In genomic region chr12:73882463-73883045, GRCm38 (mm10) we compare ENCODE assay signal across 15 mouse cellular contexts. TPM values are rescaled to one million over a fixed set of nuclear protein-coding genes. Genes with fewer than 3 reads are reported as not detected.
A peak's percentile ranks its signal among the peaks of the same experiment; 100 is the strongest.
DNase-seq lines count a peak whose midpoint lies in the region; TF ChIP-seq lines count a peak whose summit lies in the region.
"Had no signal": no experiment of that assay in that cellular context is flagged by ENCODE, and none has a peak within 500 bp of the region (broad histone marks: within the 10 kb centered on the region; RNA-seq: fewer than 3 reads in every experiment).

No protein-coding gene starts in this region.

- no peak for TF ChIP-seq CTCF in brain, embryonic 14.5 days (IDR thresholded peaks at IDR 0.05; ENCODE audit: borderline replicate concordance, extremely low read depth, insufficient read depth, insufficient read length)

- no peak for TF ChIP-seq POLR2A in brain, embryonic 14.5 days (IDR thresholded peaks at IDR 0.05; ENCODE audit: borderline replicate concordance, extremely low read depth, insufficient read depth, insufficient read length, poor library complexity, severe bottlenecking)

- peak; percentile 32 to 44 for DNase-seq in lung, adult 18-20 months
- DNase-seq in lung, postnatal 25 days (ENCODE audit: low spot score) = no peak
- DNase-seq in MEL-GATA-1-ER (ENCODE audit: extremely low read depth, low read depth) (peak; percentile 26), adipocyte (ENCODE audit: low spot score) (no peak)
- DNase-seq in brain, embryonic 14.5 days (ENCODE audit: low read depth) = peak; percentile 47
- peak; percentile 47 for DNase-seq in lung, postnatal 14 days
- DNase-seq in urinary bladder, postnatal 4 days (ENCODE audit: low spot score in 2 of 2) = no peak
- DNase-seq: adrenal gland, postnatal 14 days; cerebellum, adult 9-10 months; gastrocnemius, postnatal 25 days; heart, postnatal 14 days; left cerebral cortex, postnatal 4 days; right cerebral cortex, adult 18-20 months had no signal

RNA-seq across cellular contexts. Expression of gene Hif1a, which starts 18.6 kb away (rescaled TPM):
- polyA plus RNA-seq in brain, embryonic 14.5 days (2012; rRNA removed) = 69.2 and 73.1 TPM in 2 replicates

RNA-seq across cellular contexts. Expression of gene Gm49321, which starts 54.9 kb away (rescaled TPM):
- polyA plus RNA-seq in brain, embryonic 14.5 days (2012; rRNA removed) = not detected in 2 replicates
- polyA plus RNA-seq: G1E; small intestine, adult 2 months had no signal

Comparison
In these comparisons a context has a peak if more than half of its experiments do, and no peak if none do; other contexts are left out.
1. DNase-seq: peak in lung, adult 18-20 months (2 of 2), MEL-GATA-1-ER (single experiment), brain, embryonic 14.5 days (single experiment) and lung, postnatal 14 days (single experiment); none in lung, postnatal 25 days (single experiment), adipocyte (single experiment) and urinary bladder, postnatal 4 days (0 of 2).